In genomic region chr7:56946398-56946797, GRCm38 (mm10) we compare ENCODE assay signal across 9 mouse cellular contexts.
A peak's percentile ranks its signal among the peaks of the same experiment; 100 is the strongest.
DNase-seq lines count a peak whose midpoint lies in the region; TF ChIP-seq lines count a peak whose summit lies in the region.
"Had no signal": no experiment of that assay in that cellular context is flagged by ENCODE, and none has a peak within 500 bp of the region (broad histone marks: within the 10 kb centered on the region; RNA-seq: fewer than 3 reads in every experiment).

No protein-coding gene starts in this region.

- intact Hi-C loops in heart, postnatal 14 days (cut with DNase I): loop anchor here (5.0 kb wide), 2 partner anchors 441 to 526 kb away; partner anchors contain the start of gene Gabrg3

- no peak overlapping the region for H3K27ac ChIP-seq in layer of hippocampus, adult 2 months

- peak; percentile 4 for DNase-seq in adrenal gland, postnatal 10 days
- DNase-seq in adrenal gland, adult 18-20 months (ENCODE audit: low spot score in 2 of 2): no peak
- peak; percentile 7 to 32 for DNase-seq in layer of hippocampus, adult 2 months (ENCODE audit: low spot score in 2 of 2)
- no peak for DNase-seq in layer of hippocampus, adult 9-10 months (ENCODE audit: low spot score)
- DNase-seq in 416B (ENCODE audit: low read depth): peak; percentile 34
- peak; percentile 7 for DNase-seq in embryo, embryonic 9.5 days (ENCODE audit: extremely low spot score)
- no peak for DNase-seq in spleen, adult 12 weeks (ENCODE audit: low spot score)
- no peak for DNase-seq in heart, postnatal 14 days

- no peak overlapping the region for H3K4me3 ChIP-seq in layer of hippocampus, adult 2 months
- H3K4me3 ChIP-seq: erythroblast, embryonic 14.5 days had no signal

- peak; percentile 83 for TF ChIP-seq CTCF in layer of hippocampus, adult 2 months (conservative IDR thresholded peaks at IDR 0.05)

Comparison
In these comparisons a context has a peak if more than half of its experiments do, and no peak if none do; other contexts are left out.
1. DNase-seq: peak in adrenal gland, postnatal 10 days (single experiment), layer of hippocampus, adult 2 months (2 of 2), 416B (single experiment) and embryo, embryonic 9.5 days (single experiment); none in adrenal gland, adult 18-20 months (0 of 2), layer of hippocampus, adult 9-10 months (single experiment), spleen, adult 12 weeks (single experiment) and heart, postnatal 14 days (0 of 2).